Mouse (Mus musculus) CH12.LX (cell line): ENCODE results near the gene Rae1. TPM values are rescaled to one million over a fixed set of nuclear protein-coding genes. Genes with fewer than 3 reads are reported as not detected.

Experiments used
- DNase-seq: peaks from one replicate; pipeline ENCODE4 v3.0.0-alpha.2; 2013; ENCODE audit errors: extremely low read depth
- H3K27ac ChIP-seq: 2 replicates; pipeline ENCODE4 v1.5.1; 2012; ENCODE audit warnings: low read depth, mild to moderate bottlenecking, control low read depth, moderate library complexity; ENCODE audit not compliant: insufficient read depth
- H3K27me3 ChIP-seq: replicated peaks from 2 replicates; pipeline ENCODE3; 2012; ENCODE audit warnings: inconsistent platforms
- H3K36me3 ChIP-seq, 2 experiments: replicated peaks in 1 of 2; 2 replicates each; pipeline versions ENCODE3 to v1.6.1; 2012; ENCODE audit warnings: inconsistent platforms in 1 of 2, low read length in 1 of 2, mild to moderate bottlenecking in 1 of 2, mixed read lengths in 1 of 2, moderate library complexity in 1 of 2; ENCODE audit not compliant: control insufficient read depth in 1 of 2, insufficient read depth in 1 of 2
- H3K4me1 ChIP-seq, 2 experiments: 2 replicates each; pipeline ENCODE4 v1.6.1; 2012; ENCODE audit warnings: inconsistent platforms in 1 of 2, moderate library complexity in 1 of 2; ENCODE audit not compliant: insufficient read depth in 2 of 2, control insufficient read depth in 1 of 2
- H3K4me2 ChIP-seq: 2 replicates; pipeline ENCODE4 v1.6.1; 2012; ENCODE audit warnings: low read depth, mild to moderate bottlenecking, control low read depth; ENCODE audit not compliant: poor library complexity, insufficient read depth, severe bottlenecking
- H3K4me3 ChIP-seq, 3 experiments: fragments of 150-350 bp in 1 of 3; sonication (generic) in 1 of 3; replicated peaks in 1 of 3; 2 replicates each; pipeline versions ENCODE3 to v1.5.1; 2011 to 2012; ENCODE audit warnings: low read depth in 2 of 3, low read length in 2 of 3, mild to moderate bottlenecking in 2 of 3, moderate library complexity in 2 of 3, control low read depth in 1 of 3, improper control_type of control experiment in 1 of 3, inconsistent platforms in 1 of 3, mixed read lengths in 1 of 3; ENCODE audit not compliant: poor library complexity in 1 of 3
- H3K79me2 ChIP-seq: replicated peaks from 2 replicates; pipeline ENCODE4 v1.6.1; 2012; ENCODE audit warnings: mild to moderate bottlenecking, moderate library complexity; ENCODE audit not compliant: control insufficient read depth, poor library complexity, insufficient read depth, severe bottlenecking; ENCODE audit errors: extremely low read depth
- H3K9ac ChIP-seq: 2 replicates; pipeline ENCODE4 v1.6.1; 2012; ENCODE audit warnings: low read depth, mild to moderate bottlenecking, control low read depth, moderate library complexity; ENCODE audit not compliant: insufficient read depth
- H3K9me3 ChIP-seq: replicated peaks from 2 replicates; pipeline ENCODE3; 2012; ENCODE audit warnings: low read length, inconsistent platforms, mixed read lengths
- BHLHE40 ChIP-seq: IDR thresholded peaks from 2 replicates; pipeline ENCODE4 v1.6.1; 2011; ENCODE audit warnings: mild to moderate bottlenecking, low read depth, low read length, improper control_type of control experiment
- CHD1 ChIP-seq: IDR thresholded peaks from 2 replicates; pipeline ENCODE4 v1.6.1; 2012; ENCODE audit warnings: low read depth, low read length, improper control_type of control experiment, inconsistent platforms
- CHD2 ChIP-seq: IDR thresholded peaks from 2 replicates; pipeline ENCODE4 v1.6.1; 2011; ENCODE audit warnings: low read length, improper control_type of control experiment
- CTCF ChIP-seq, 2 experiments: IDR thresholded peaks in 1 of 2; conservative IDR thresholded peaks in 1 of 2; 2 replicates each; pipeline ENCODE4 v1.5.1; 2011 to 2012; ENCODE audit warnings: low read depth in 2 of 2, low read length in 2 of 2, improper control_type of control experiment in 1 of 2, inconsistent platforms in 1 of 2, mild to moderate bottlenecking in 1 of 2, moderate library complexity in 1 of 2
- E2F4 ChIP-seq: IDR thresholded peaks from 2 replicates; pipeline ENCODE4 v1.6.1; 2011; ENCODE audit warnings: low read depth, low read length, improper control_type of control experiment; ENCODE audit not compliant: insufficient replicate concordance
- ELF1 ChIP-seq: IDR thresholded peaks from 2 replicates; pipeline ENCODE4 v1.6.1; 2014; ENCODE audit warnings: low read depth, mild to moderate bottlenecking, inconsistent platforms, low read length, improper control_type of control experiment
- EP300 ChIP-seq: IDR thresholded peaks from 2 replicates; pipeline ENCODE4 v1.6.1; 2011; ENCODE audit warnings: low read length, improper control_type of control experiment
- ETS1 ChIP-seq: conservative IDR thresholded peaks from 2 replicates; pipeline ENCODE4 v1.6.1; 2012; ENCODE audit warnings: low read depth, mild to moderate bottlenecking, inconsistent platforms, low read length, improper control_type of control experiment, moderate library complexity
- GABPA ChIP-seq: IDR thresholded peaks from 2 replicates; pipeline ENCODE4 v1.6.1; 2012; ENCODE audit warnings: low read depth, low read length, improper control_type of control experiment, inconsistent platforms; ENCODE audit not compliant: insufficient replicate concordance
- HCFC1 ChIP-seq: IDR thresholded peaks from 2 replicates; pipeline ENCODE4 v1.6.1; 2012; ENCODE audit warnings: low read depth, mild to moderate bottlenecking, inconsistent platforms, low read length, improper control_type of control experiment
- IRF4 ChIP-seq: IDR thresholded peaks from 2 replicates; pipeline ENCODE4 v1.6.1; 2014; ENCODE audit warnings: low read depth, mild to moderate bottlenecking, inconsistent platforms, low read length, improper control_type of control experiment
- JUN ChIP-seq: IDR thresholded peaks from 2 replicates; pipeline ENCODE4 v1.6.1; 2011; ENCODE audit warnings: low read depth, mild to moderate bottlenecking, low read length, improper control_type of control experiment, moderate library complexity; ENCODE audit not compliant: insufficient read depth
- JUND ChIP-seq: conservative IDR thresholded peaks from 2 replicates; pipeline ENCODE4 v1.6.1; 2011; ENCODE audit warnings: low read depth, low read length, improper control_type of control experiment
- KAT2A ChIP-seq: IDR thresholded peaks from 2 replicates; pipeline ENCODE4 v1.6.1; 2012; ENCODE audit warnings: low read length, improper control_type of control experiment, inconsistent platforms; ENCODE audit not compliant: insufficient replicate concordance
- MAFK ChIP-seq: IDR thresholded peaks from 2 replicates; pipeline ENCODE4 v1.6.1; 2011; ENCODE audit warnings: low read length, improper control_type of control experiment; ENCODE audit not compliant: insufficient replicate concordance
- MAZ ChIP-seq: IDR thresholded peaks from 2 replicates; pipeline ENCODE4 v1.6.1; 2012; ENCODE audit warnings: low read depth, mild to moderate bottlenecking, inconsistent platforms, low read length, improper control_type of control experiment, moderate library complexity
- MEF2A ChIP-seq: IDR thresholded peaks from 2 replicates; pipeline ENCODE4 v1.6.1; 2014; ENCODE audit warnings: low read depth, mild to moderate bottlenecking, inconsistent platforms, low read length, improper control_type of control experiment, borderline replicate concordance
- MXI1 ChIP-seq: IDR thresholded peaks from 2 replicates; pipeline ENCODE4 v1.6.1; 2011; ENCODE audit warnings: mild to moderate bottlenecking, low read depth, low read length, improper control_type of control experiment
- NRF1 ChIP-seq: IDR thresholded peaks from 2 replicates; pipeline ENCODE4 v1.6.1; 2014; ENCODE audit warnings: low read depth, mild to moderate bottlenecking, inconsistent platforms, low read length, improper control_type of control experiment, moderate library complexity
- PAX5 ChIP-seq: IDR thresholded peaks from 2 replicates; pipeline ENCODE4 v1.6.1; 2012; ENCODE audit warnings: low read length, inconsistent platforms, mixed read lengths
- POLR2A ChIP-seq: IDR thresholded peaks from 2 replicates; pipeline ENCODE4 v1.6.1; 2011; ENCODE audit warnings: low read depth, mild to moderate bottlenecking, improper control_type of control experiment, low read length
- RAD21 ChIP-seq: IDR thresholded peaks from 2 replicates; pipeline ENCODE4 v1.6.1; 2011; ENCODE audit warnings: low read depth, mild to moderate bottlenecking, low read length, improper control_type of control experiment, moderate library complexity
- RCOR1 ChIP-seq: conservative IDR thresholded peaks from 2 replicates; pipeline ENCODE4 v1.6.1; 2012; ENCODE audit warnings: low read depth, mild to moderate bottlenecking, inconsistent platforms, low read length, improper control_type of control experiment
- SIN3A ChIP-seq: IDR thresholded peaks from 2 replicates; pipeline ENCODE4 v1.6.1; 2012; ENCODE audit warnings: low read length, improper control_type of control experiment, inconsistent platforms
- SMC3 ChIP-seq: IDR thresholded peaks from 2 replicates; pipeline ENCODE4 v1.6.1; 2011; ENCODE audit warnings: low read depth, low read length, improper control_type of control experiment
- USF1 ChIP-seq: IDR thresholded peaks from 2 replicates; pipeline ENCODE4 v1.6.1; 2014; ENCODE audit warnings: low read depth, mild to moderate bottlenecking, inconsistent platforms, low read length, improper control_type of control experiment
- ZC3H11A ChIP-seq: IDR thresholded peaks from 2 replicates; pipeline ENCODE4 v1.6.1; 2012; ENCODE audit warnings: low read depth, mild to moderate bottlenecking, inconsistent platforms, low read length, improper control_type of control experiment
- ZKSCAN1 ChIP-seq: IDR thresholded peaks from 2 replicates; pipeline ENCODE4 v1.6.1; 2012; ENCODE audit warnings: low read depth, inconsistent platforms, low read length, improper control_type of control experiment, borderline replicate concordance
- ZMIZ1 ChIP-seq: IDR thresholded peaks from 2 replicates; pipeline ENCODE4 v1.6.1; 2012; ENCODE audit warnings: low read depth, mild to moderate bottlenecking, inconsistent platforms, low read length, improper control_type of control experiment
- dilution Hi-C: fragments of 300-500 bp; cut with MboI; formaldehyde crosslinking; loops from 2 replicates; pipeline ENCODE4 v1.14.3; 2020; ENCODE audit warnings: low sequenced_read_pairs; ENCODE audit not compliant: extremely low pct_unique_long_range_greater_than_20kb, extremely low pct_ligation_motif_present
- in situ Hi-C: fragments of 300-500 bp; cut with MboI; formaldehyde crosslinking; loops from 3 replicates; pipeline ENCODE4 v1.14.3; 2019; ENCODE audit warnings: low sequenced_read_pairs, low pct_ligation_motif_present, low pct_unique_long_range_greater_than_20kb, mixed read lengths
- polyA plus RNA-seq: library from polyadenylated mRNA; unstranded; fragments of >175 nt; gene quantifications from 2 replicates; pipeline ENCODE4 v1.2.1, GENCODE M21; 2012; ENCODE audit warnings: low read depth; ENCODE audit not compliant: insufficient read length
- total RNA-seq, 2 experiments: library from RNA; depleted of rRNA; stranded (reverse); fragments of 300-350 nt in 1 of 2; fragments of >200 nt in 1 of 2; gene quantifications; 2 replicates each; pipeline ENCODE4 v1.2.3; 2012 to 2014

The Rae1 gene
- total and polyA plus RNA-seq, 3 experiments: 86.3 to 114 (median 95.0) TPM

DNA sequence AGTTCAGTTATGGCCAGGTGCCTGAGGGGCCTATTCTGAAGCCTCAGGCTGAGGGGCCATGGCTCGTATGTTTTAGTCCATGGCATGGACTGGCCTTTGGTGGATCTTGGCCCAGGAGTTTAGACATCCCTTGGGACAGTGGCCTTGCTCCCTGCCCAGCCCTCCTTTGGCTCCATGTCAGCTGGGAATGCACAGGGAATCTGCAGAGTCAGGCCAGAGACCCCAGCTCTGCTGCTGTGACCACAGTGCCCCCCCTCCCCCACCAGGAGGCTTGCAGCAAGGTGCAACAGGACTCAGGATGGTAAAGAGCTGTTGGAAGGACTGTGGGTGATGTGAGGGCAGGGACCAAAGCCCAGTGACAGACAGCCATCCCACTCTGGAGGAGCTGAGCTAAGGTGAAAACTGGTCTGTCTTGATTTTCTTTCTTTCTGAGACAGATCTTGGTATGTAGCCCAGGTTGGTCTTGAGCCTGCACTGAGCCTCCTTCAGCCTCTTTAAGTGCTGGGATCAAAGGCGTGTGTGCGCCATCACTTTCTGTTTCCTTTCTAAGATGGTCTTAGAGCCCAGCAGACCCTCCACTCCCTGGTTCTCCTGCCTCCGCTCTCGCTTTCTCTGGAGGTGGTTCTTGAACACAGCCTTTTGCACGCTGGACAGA lies 27.4 kb downstream of the Rae1 start:
- peaks cover 48 to 70% of the 10 kb centered on the region in 2 experiments for H3K4me1 ChIP-seq
- no peak for DNase-seq
- peak overlapping the region in 1 of 3 experiments; percentile 9 for H3K4me3 ChIP-seq
- TF ChIP-seq NRF1 (no peak), BHLHE40 (no peak), CHD2 (no peak), MAZ (no peak), RCOR1 (no peak), ZC3H11A (no peak), CTCF (conservative IDR thresholded peaks at IDR 0.05 in 1 of 2, IDR thresholded peaks at IDR 0.05 in 1 of 2; ENCODE audit: low read depth in 2 of 2, low read length in 2 of 2) (no peak), USF1 (no peak), SMC3 (no peak), ELF1 (no peak), JUN (no peak), POLR2A (no peak), ZKSCAN1 (no peak), PAX5 (no peak), RAD21 (no peak)
- peaks cover 60 to 92% of the 10 kb centered on the region in 2 experiments for H3K36me3 ChIP-seq
- H3K27me3 ChIP-seq: no peaks in the 10 kb centered on the region
- peak overlapping the region; percentile 35; the same call in 1 of the 2 replicates for H3K27ac ChIP-seq
- H3K4me2 ChIP-seq: no peak overlapping the region
- dilution Hi-C loops: no loop called here
- no peaks in the 10 kb centered on the region for H3K9me3 ChIP-seq
- no peak overlapping the region for H3K9ac ChIP-seq
- in situ Hi-C loops: no loop called here
- H3K79me2 ChIP-seq: peaks cover 24% of the 10 kb centered on the region

DNA sequence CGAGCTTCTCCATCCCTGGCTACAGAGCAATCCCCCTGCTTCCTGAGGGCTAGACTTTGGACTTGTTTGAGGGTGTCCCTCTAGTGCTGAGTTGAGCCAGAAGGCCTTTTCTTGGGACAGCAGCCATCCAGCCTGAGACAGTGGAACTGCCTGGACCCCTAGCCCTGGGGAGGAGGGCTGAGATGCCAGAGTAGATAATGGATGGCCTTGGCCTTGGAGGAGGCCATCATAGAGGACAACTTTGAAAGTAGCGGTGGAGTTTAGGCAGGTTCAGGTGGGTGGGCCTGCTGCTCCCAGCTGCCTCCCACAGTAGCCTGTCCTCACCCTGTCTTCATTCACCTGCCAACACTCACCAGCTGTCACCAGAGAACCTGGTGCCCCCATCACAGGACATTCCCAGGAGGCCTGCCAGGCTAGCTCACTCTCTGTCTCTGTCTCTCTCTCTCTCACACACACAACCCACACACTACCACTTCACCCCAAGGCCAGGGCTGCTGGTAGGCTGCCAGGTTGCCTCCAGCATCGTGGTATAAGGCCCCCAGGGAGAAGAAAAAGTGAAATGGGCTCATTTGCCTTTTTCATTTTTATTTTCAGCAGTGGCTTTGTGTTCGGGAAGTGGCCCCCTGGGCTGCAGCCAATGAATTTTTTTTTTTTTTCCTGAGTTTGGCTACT lies 28.0 kb downstream of the Rae1 start:
- Histone ChIP-seq H3K9ac (no peak overlapping the region), H3K36me3 (peaks cover 67 to 99% of the 10 kb centered on the region in 2 experiments), H3K9me3 (no peaks in the 10 kb centered on the region), H3K79me2 (peaks cover 17% of the 10 kb centered on the region), H3K4me3 (peak overlapping the region in 1 of 3 experiments; percentile 5), H3K27ac (peak overlapping the region; percentile 35; the same call in 1 of the 2 replicates), H3K27me3 (no peaks in the 10 kb centered on the region), H3K4me2 (peak overlapping the region; percentile 10; the same call in 1 of the 2 replicates), H3K4me1 (peaks cover 48 to 77% of the 10 kb centered on the region in 2 experiments)
- dilution Hi-C loops (no loop called here), in situ Hi-C loops (no loop called here)
- peak; percentile 74 for DNase-seq
- TF ChIP-seq ZC3H11A: no peak
- TF ChIP-seq ZMIZ1: no peak
- TF ChIP-seq CHD2: 0 out of 2 replicates have a peak, but pooled peaks have one; percentile 28
- peak; percentile 53; the same call in 1 of the 2 replicates for TF ChIP-seq MXI1
- peak; percentile 66; the same call in 1 of the 2 replicates for TF ChIP-seq MAFK
- TF ChIP-seq BHLHE40: peak; percentile 66; the same call in 1 of the 2 replicates
- no peak for TF ChIP-seq KAT2A
- TF ChIP-seq ELF1: peak; percentile 41; the same call in 1 of the 2 replicates
- no peak for TF ChIP-seq CTCF (conservative IDR thresholded peaks at IDR 0.05 in 1 of 2, IDR thresholded peaks at IDR 0.05 in 1 of 2; ENCODE audit: low read depth in 2 of 2, low read length in 2 of 2)
- TF ChIP-seq GABPA: no peak
- peak; percentile 66 for TF ChIP-seq ETS1
- TF ChIP-seq JUND: no peak
- no peak for TF ChIP-seq HCFC1
- TF ChIP-seq SIN3A: peak; percentile 60; the same call in 1 of the 2 replicates
- TF ChIP-seq IRF4: peak; percentile 48; the same call in 1 of the 2 replicates
- TF ChIP-seq CHD1: no peak
- peak; percentile 90 for TF ChIP-seq MEF2A
- peak; percentile 62; the same call in 1 of the 2 replicates for TF ChIP-seq RCOR1
- TF ChIP-seq EP300: peak; percentile 61
- TF ChIP-seq ZKSCAN1: no peak
- peak; percentile 89 for TF ChIP-seq MAZ
- TF ChIP-seq E2F4: no peak
